9 mouse cellular contexts compared by ENCODE assay signal in genomic region chr10:97035371-97035786, GRCm38 (mm10).
DNase-seq lines count a peak whose midpoint lies in the region; ATAC-seq and TF ChIP-seq lines count a peak whose summit lies in the region.
"Had no signal": no experiment of that assay in that cellular context is flagged by ENCODE, and none has a peak within 500 bp of the region (broad histone marks: within the 10 kb centered on the region; RNA-seq: fewer than 3 reads in every experiment).

No protein-coding gene starts in this region.

- no peaks in the 10 kb centered on the region for H3K4me1 ChIP-seq in forebrain, embryonic 11.5 days (replicated peaks; ENCODE audit: control insufficient read depth, insufficient read depth, low read length)

- no peak overlapping the region for H3K27ac ChIP-seq in forebrain, embryonic 11.5 days (ENCODE audit: low read depth, low read length)
- H3K27ac ChIP-seq: liver, embryonic 14.5 days had no signal

- no peak for TF ChIP-seq CTCF in brain, embryonic 14.5 days (IDR thresholded peaks at IDR 0.05; ENCODE audit: borderline replicate concordance, extremely low read depth, insufficient read depth, insufficient read length)

- WGBS in forebrain, embryonic 11.5 days: 88% methylated on average over 12 of the region's 12 CpGs

- no peak for ATAC-seq in forebrain, embryonic 11.5 days (replicated peaks; ENCODE audit: low FRiP score)
- ATAC-seq: intestine, embryonic 16.5 days had no signal

- H3K4me3 ChIP-seq in forebrain, embryonic 11.5 days (ENCODE audit: low read depth, low read length): no peak overlapping the region

- DNase-seq in layer of hippocampus, adult 18-20 months (ENCODE audit: low spot score in 2 of 2): peak; percentile 1 to 2
- no peak for DNase-seq in layer of hippocampus, adult 9-10 months (ENCODE audit: low spot score)
- DNase-seq in brain, embryonic 14.5 days (ENCODE audit: low read depth): peak; percentile 64
- DNase-seq in cerebellum, adult 9-10 months: peak; percentile 69
- peak; percentile 2 to 3 for DNase-seq in layer of hippocampus, postnatal 14 days (ENCODE audit: low spot score in 2 of 2)
- no peak for DNase-seq in natural killer cell, adult 2 months (ENCODE audit: low spot score in 2 of 2)
- DNase-seq in forebrain, embryonic 11.5 days (ENCODE audit: low spot score): no peak

- H3K27me3 ChIP-seq in forebrain, embryonic 11.5 days (ENCODE audit: control insufficient read depth, insufficient read depth, low read length): no peaks in the 10 kb centered on the region

- no peaks in the 10 kb centered on the region for H3K36me3 ChIP-seq in forebrain, embryonic 11.5 days (ENCODE audit: control insufficient read depth, insufficient read depth, low read length)

- no peaks in the 10 kb centered on the region for H3K9me3 ChIP-seq in forebrain, embryonic 11.5 days (ENCODE audit: control insufficient read depth, low read length)

- H3K9ac ChIP-seq in forebrain, embryonic 11.5 days (ENCODE audit: low read length): no peak overlapping the region
- H3K9ac ChIP-seq: liver, embryonic 14.5 days had no signal

- TF ChIP-seq POLR2A in brain, embryonic 14.5 days (IDR thresholded peaks at IDR 0.05; ENCODE audit: borderline replicate concordance, extremely low read depth, insufficient read depth, insufficient read length, poor library complexity, severe bottlenecking): no peak

- no peak overlapping the region for H3K4me2 ChIP-seq in forebrain, embryonic 11.5 days (ENCODE audit: low read depth, low read length, severe bottlenecking)

Comparison
In these comparisons a context has a peak if more than half of its experiments do, and no peak if none do; other contexts are left out.
1. DNase-seq: peak in layer of hippocampus, adult 18-20 months (2 of 2), brain, embryonic 14.5 days (single experiment), cerebellum, adult 9-10 months (single experiment) and layer of hippocampus, postnatal 14 days (2 of 2); none in layer of hippocampus, adult 9-10 months (single experiment), natural killer cell, adult 2 months (0 of 2) and forebrain, embryonic 11.5 days (single experiment).